Mouse (Mus musculus) G1E (cell line): ENCODE results near the gene H1f0. TPM values are rescaled to one million over a fixed set of nuclear protein-coding genes. Genes with fewer than 3 reads are reported as not detected.

Source experiments
- ATAC-seq: 2 replicates; pipeline ENCODE4 v1.8.0; 2016; ENCODE audit warnings: mild to moderate bottlenecking; ENCODE audit not compliant: insufficient number of reproducible peaks, poor library complexity, low FRiP score, severe bottlenecking; ENCODE audit errors: extremely low read depth
- DNase-seq: peaks from one replicate; pipeline ENCODE4 v3.0.0; 2012; ENCODE audit warnings: low spot score
- H3K27me3 ChIP-seq: 2 replicates; pipeline ENCODE4 v1.6.1; 2012; ENCODE audit warnings: mild to moderate bottlenecking, low read length, inconsistent platforms; ENCODE audit not compliant: insufficient read depth
- H3K36me3 ChIP-seq: replicated peaks from 2 replicates; pipeline ENCODE3; 2012; ENCODE audit warnings: mild to moderate bottlenecking, inconsistent platforms
- H3K4me1 ChIP-seq: 2 replicates; pipeline ENCODE4 v1.6.1; 2012; ENCODE audit warnings: low read depth, low read length, inconsistent platforms, mixed read lengths; ENCODE audit not compliant: insufficient read depth
- H3K4me3 ChIP-seq: 2 replicates; pipeline ENCODE4 v1.5.1; 2012; ENCODE audit warnings: low read depth, mild to moderate bottlenecking, inconsistent platforms, low read length, moderate library complexity, mixed read lengths
- H3K9me3 ChIP-seq: replicated peaks from 2 replicates; pipeline ENCODE4 v1.6.1; 2012; ENCODE audit warnings: inconsistent platforms
- CTCF ChIP-seq: IDR thresholded peaks from 2 replicates; pipeline ENCODE4 v1.5.1; 2012; ENCODE audit warnings: low read depth, low read length, inconsistent platforms, mixed read lengths
- GATA1 ChIP-seq: IDR thresholded peaks from 2 replicates; pipeline ENCODE4 v1.6.1; 2012; ENCODE audit warnings: borderline replicate concordance, low read length, inconsistent platforms, mixed read lengths
- GATA2 ChIP-seq: IDR thresholded peaks from 2 replicates; pipeline ENCODE4 v1.6.1; 2012; ENCODE audit warnings: low read depth, low read length, inconsistent platforms, borderline replicate concordance
- POLR2AphosphoS5 ChIP-seq: IDR thresholded peaks from 2 replicates; pipeline ENCODE4 v1.6.1; 2012; ENCODE audit warnings: low read depth, low read length, inconsistent platforms; ENCODE audit not compliant: insufficient replicate concordance
- TAL1 ChIP-seq: conservative IDR thresholded peaks from 2 replicates; pipeline ENCODE4 v1.6.1; 2012; ENCODE audit warnings: low read depth, low read length, inconsistent platforms, mixed read lengths
- polyA plus RNA-seq: library from polyadenylated mRNA; stranded (reverse); fragments of >175 nt; gene quantifications from 2 replicates; pipeline ENCODE4 v1.2.3, GENCODE M21; 2012
- total RNA-seq, 2 experiments: library from RNA; stranded (forward) in 1 of 2; stranded (reverse) in 1 of 2; fragments of 200-1000 nt in 1 of 2; fragments of >200 nt in 1 of 2; fragmentation: Nextera tagmentation in 1 of 2; gene quantifications; 2 replicates each; pipeline ENCODE4 v1.2.3; 2014 to 2017

The H1f0 gene
- total and polyA plus RNA-seq, 3 experiments: 0.05 to 0.16 TPM; not detected in 1

DNA sequence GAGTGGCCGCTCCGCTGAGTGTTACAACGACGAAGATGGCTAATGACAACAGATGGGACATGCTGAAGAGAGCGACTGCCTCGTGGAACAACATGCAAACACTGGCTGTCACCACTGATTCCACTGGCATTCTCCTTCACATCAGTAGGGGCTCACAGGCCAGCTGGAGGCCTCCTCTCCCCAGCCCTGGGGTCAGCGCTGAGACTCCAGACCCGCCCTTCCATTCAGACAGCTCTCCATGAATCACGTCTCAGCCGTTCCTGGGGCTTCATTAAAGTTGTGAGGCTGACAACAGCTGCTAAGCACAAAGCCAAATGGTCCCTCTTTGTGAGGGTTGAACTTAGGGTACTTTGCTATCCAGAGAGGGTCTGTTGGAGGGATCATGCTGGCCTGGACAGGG is 16.7 kb upstream of the H1f0 start:
- Histone ChIP-seq H3K4me3 (no peak overlapping the region), H3K27me3 (peaks cover 21% of the 10 kb centered on the region; the same call in 1 of the 2 replicates), H3K4me1 (no peaks in the 10 kb centered on the region), H3K36me3 (peaks cover 4% of the 10 kb centered on the region), H3K9me3 (no peaks in the 10 kb centered on the region)
- TF ChIP-seq POLR2AphosphoS5 (no peak), GATA2 (no peak), CTCF (no peak), GATA1 (no peak), TAL1 (no peak)
- DNase-seq: no peak
- no peak for ATAC-seq

DNA sequence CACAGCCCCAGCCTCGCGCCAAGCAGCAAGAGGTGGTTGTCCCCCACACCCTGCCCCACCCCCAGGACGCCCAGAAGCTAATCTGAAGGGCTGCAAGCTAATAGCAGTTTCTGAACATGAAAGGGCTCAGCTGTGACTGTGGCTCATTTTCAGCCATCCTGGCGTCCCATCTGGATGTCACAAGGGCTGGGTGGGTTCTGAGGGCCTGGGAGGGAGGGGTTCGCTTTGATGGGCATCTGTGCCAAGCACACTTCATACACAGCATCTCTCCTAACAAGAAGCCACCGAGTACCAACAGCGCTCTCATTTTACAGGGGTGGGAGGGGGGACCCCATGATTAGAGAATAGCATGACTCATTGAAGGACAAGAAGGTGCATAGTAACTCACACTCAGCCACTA is 14.9 kb upstream of the H1f0 start:
- ATAC-seq: no peak
- TF ChIP-seq GATA1 (no peak), POLR2AphosphoS5 (no peak), CTCF (no peak), GATA2 (no peak), TAL1 (no peak)
- Histone ChIP-seq H3K36me3 (no peaks in the 10 kb centered on the region), H3K4me3 (no peak overlapping the region), H3K9me3 (no peaks in the 10 kb centered on the region), H3K27me3 (peaks cover 23% of the 10 kb centered on the region; the same call in 1 of the 2 replicates), H3K4me1 (no peaks in the 10 kb centered on the region)
- no peak for DNase-seq

DNA sequence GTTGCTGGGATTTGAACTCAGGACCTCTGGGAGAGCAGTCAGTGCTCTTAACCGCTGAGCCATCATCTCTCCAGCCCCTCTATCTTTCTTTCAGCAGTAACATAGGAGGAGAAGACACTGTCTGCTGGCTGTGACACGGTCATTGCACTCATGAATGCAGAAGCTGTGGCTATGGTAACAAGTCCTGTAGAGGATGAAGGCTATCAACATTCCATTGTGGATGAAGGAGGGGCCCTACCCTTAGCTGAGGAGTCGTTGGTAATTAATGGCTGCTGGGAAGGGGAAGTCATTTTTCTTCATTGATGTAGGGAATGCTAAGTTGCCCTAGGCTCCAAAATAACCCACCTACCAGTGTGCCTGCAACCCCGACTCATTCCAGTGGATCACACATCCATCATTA is 10.1 kb upstream of the H1f0 start:
- no peak for DNase-seq
- H3K9me3 ChIP-seq: no peaks in the 10 kb centered on the region
- H3K27me3 ChIP-seq: peaks cover 40% of the 10 kb centered on the region
- no peak for ATAC-seq
- TF ChIP-seq TAL1 (no peak), GATA1 (no peak), GATA2 (no peak), POLR2AphosphoS5 (no peak), CTCF (no peak)
- no peaks in the 10 kb centered on the region for H3K36me3 ChIP-seq
- no peak overlapping the region for H3K4me3 ChIP-seq
- no peaks in the 10 kb centered on the region for H3K4me1 ChIP-seq

DNA sequence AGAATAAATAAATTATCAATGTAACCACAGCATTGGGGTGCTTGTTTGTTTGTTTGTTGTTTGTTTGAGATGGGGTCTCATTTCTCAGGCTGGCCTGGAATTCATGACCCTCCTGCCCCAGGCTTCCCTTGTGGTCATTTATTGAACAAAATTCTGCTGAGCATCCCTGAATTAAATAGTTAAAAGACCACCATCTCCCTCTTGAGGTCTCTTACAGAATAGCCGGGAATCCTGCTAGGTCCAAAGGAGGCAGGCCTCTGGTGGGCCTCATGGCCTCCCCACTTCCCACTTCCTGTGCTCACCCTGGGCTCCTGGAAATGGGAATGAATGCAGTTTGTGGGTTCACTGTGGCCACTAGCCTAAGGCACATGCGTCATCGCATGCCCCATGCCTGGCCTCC is 9.4 kb upstream of the H1f0 start:
- Histone ChIP-seq H3K36me3 (no peaks in the 10 kb centered on the region), H3K4me1 (no peaks in the 10 kb centered on the region), H3K4me3 (no peak overlapping the region), H3K9me3 (no peaks in the 10 kb centered on the region), H3K27me3 (peaks cover 44% of the 10 kb centered on the region)
- ATAC-seq (no peak), DNase-seq (no peak)
- TF ChIP-seq POLR2AphosphoS5 (no peak), TAL1 (no peak), GATA1 (no peak), CTCF (no peak)

DNA sequence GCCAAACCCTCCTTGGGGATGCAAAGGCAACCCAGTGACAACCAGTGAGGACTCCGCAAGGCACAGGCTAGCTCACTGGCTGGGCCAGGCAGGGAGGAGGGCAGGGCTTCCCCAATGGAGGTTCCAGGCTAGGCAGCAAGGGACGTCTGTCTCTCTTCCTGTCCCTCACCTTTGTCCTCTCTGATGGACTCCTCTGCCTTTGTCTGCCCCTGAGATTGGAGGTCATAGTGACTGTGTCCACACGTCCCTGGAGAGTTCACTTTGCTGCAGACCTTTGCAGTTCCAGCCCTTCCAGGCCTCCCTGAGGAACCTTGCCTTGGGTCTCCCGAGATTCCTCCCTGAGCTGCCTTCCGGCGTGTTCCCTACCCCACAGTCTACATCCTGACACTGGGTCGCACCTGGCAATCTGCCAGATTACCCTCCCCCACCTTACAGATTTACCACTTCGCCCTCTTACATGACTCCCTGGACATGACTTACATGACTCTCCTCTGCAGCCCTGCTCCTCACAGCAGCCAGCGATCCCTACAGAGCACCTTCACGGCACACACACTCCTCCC is 5.5 kb upstream of the H1f0 start:
- TF ChIP-seq TAL1 (no peak), POLR2AphosphoS5 (no peak)
- Histone ChIP-seq H3K4me3 (no peak overlapping the region), H3K4me1 (no peaks in the 10 kb centered on the region), H3K27me3 (peaks cover 50% of the 10 kb centered on the region), H3K9me3 (no peaks in the 10 kb centered on the region), H3K36me3 (no peaks in the 10 kb centered on the region)
- ATAC-seq (no peak), DNase-seq (no peak)

DNA sequence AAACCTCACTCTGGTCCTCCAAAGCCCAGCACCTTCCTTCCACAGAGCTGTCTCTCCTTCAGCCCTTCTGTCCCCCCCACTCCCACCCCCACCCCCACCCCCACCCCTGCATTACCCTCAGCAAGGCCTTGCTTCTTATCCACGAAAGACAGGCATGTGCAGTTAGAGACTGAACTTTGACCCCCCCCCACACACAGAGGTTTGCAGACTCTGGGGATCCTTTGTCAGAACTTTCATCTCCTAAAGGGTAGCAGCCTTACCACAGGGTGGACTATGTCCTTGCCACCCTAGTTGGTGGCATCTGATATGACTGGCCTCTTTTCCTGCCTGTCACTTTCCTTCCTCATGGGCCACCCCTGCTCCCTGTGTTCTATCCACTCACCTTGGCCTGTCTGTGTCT is 4.9 kb upstream of the H1f0 start:
- no peak for DNase-seq
- H3K4me1 ChIP-seq: no peaks in the 10 kb centered on the region
- H3K36me3 ChIP-seq: no peaks in the 10 kb centered on the region
- H3K4me3 ChIP-seq: no peak overlapping the region
- peaks cover 2% of the 10 kb centered on the region for H3K9me3 ChIP-seq
- TF ChIP-seq POLR2AphosphoS5 (no peak), GATA1 (no peak), CTCF (no peak), GATA2 (no peak), TAL1 (no peak)
- no peak for ATAC-seq
- peaks cover 56% of the 10 kb centered on the region for H3K27me3 ChIP-seq

DNA sequence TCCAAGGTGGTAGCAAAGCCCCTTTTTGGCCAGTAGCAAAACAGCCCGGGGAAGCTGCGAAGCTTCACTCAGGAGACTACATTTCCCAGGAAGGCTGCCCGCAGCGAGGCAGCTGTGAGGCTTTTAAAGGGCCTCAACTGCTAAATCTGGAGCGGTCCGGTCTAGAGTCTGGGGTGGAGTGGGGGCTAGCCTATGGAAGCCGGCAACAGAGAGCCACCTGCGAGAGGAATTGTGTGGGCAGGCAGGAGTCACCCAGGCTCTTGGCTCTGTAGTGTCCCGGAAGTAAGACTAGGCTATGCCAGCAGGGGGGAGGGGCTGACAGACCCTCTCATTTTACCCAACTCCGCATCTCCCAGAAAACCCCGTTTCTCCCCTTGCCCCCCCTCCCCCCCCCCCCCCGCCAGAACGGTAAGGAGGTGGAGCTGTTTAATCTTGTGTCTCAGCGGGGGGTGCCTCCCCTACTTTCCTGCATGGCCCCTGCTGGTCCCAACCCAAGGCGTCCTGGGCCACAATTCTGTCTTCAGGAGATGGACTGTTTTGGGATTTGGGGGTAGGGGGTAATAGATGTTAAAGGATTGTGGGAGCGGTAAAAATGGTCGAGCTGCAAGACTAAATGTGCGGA is 2.5 kb upstream of the H1f0 start:
- no peak for TF ChIP-seq GATA2
- no peak for TF ChIP-seq GATA1
- TF ChIP-seq CTCF: no peak
- no peak for TF ChIP-seq TAL1
- no peak for TF ChIP-seq POLR2AphosphoS5
- DNase-seq (no peak), ATAC-seq (no peak)
- no peak overlapping the region for H3K4me3 ChIP-seq
- H3K36me3 ChIP-seq: no peaks in the 10 kb centered on the region
- peaks cover 61% of the 10 kb centered on the region for H3K27me3 ChIP-seq
- peaks cover 4% of the 10 kb centered on the region for H3K4me1 ChIP-seq
- peaks cover 4% of the 10 kb centered on the region for H3K9me3 ChIP-seq
